Mouse (Mus musculus) brain, embryonic 14.5 days (tissue): ENCODE data around the gene Hoxd11.

Experiments used
- CTCF ChIP-seq: fragments of 200-500 bp; IDR thresholded peaks from 2 replicates; pipeline ENCODE4 v1.5.1; 2012; ENCODE audit warnings: inconsistent platforms, mild to moderate bottlenecking, moderate library complexity, borderline replicate concordance; ENCODE audit not compliant: insufficient read depth, insufficient read length; ENCODE audit errors: extremely low read depth
- POLR2A ChIP-seq: fragments of 200-500 bp; IDR thresholded peaks from 2 replicates; pipeline ENCODE4 v1.6.1; 2012; ENCODE audit warnings: mild to moderate bottlenecking, inconsistent platforms, borderline replicate concordance; ENCODE audit not compliant: poor library complexity, insufficient read depth, insufficient read length, severe bottlenecking; ENCODE audit errors: extremely low read depth

DNA sequence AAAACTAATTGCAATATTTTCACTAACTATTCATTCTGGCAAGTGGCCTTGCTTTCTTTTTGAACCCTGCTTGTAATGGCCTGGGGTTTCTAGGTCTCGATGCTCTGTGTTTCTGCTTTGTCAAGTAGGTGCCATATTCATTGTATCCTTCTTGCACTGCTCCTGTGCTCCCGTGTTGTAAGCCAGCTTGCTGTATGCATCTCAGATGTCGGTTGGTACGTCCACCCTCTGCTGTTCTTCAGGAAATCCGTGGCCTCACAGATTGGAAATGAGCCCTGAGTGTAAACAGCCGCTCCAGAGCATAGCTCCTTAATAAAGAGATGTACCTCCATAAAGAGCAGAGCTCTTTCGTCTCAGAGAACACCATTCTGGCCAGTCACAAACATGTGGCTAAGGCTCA is 28.2 kb downstream of the Hoxd11 start:
- no peak for TF ChIP-seq CTCF
- TF ChIP-seq POLR2A: no peak
